Mouse (Mus musculus): ENCODE results near the gene Ptpn13. TPM values are rescaled to one million over a fixed set of nuclear protein-coding genes. Genes with fewer than 3 reads are reported as not detected.

The Ptpn13 gene
- polyA plus RNA-seq, 1 experiment from 2014 or later = 10.8 TPM

- ATAC-seq (ENCODE audit: low FRiP score, low read depth) = no peak
- H3K9ac ChIP-seq = no peak overlapping the region
- H3K4me1 ChIP-seq = peaks cover 9% of the 10 kb centered on the region
- peaks cover 4% of the 10 kb centered on the region; the same call in 1 of the 2 replicates for H3K36me3 ChIP-seq
- H3K27me3 ChIP-seq = no peaks in the 10 kb centered on the region
- H3K4me2 ChIP-seq (replicated peaks) = no peak overlapping the region
- H3K4me3 ChIP-seq = no peak overlapping the region
- 93% methylated on average over 6 of the region's 6 CpGs for WGBS
- H3K9me3 ChIP-seq = no peaks in the 10 kb centered on the region
- H3K27ac ChIP-seq = no peak overlapping the region
These were observed 76.8 kb downstream of the Ptpn13 start for GRCm38 (mm10) chr5:103501839-103502238.

GRCm38 (mm10) chr5:103513162-103513561 lies 88.2 kb downstream of the Ptpn13 start:
- Histone ChIP-seq H3K4me2 (replicated peaks) (no peak overlapping the region), H3K9ac (no peak overlapping the region), H3K9me3 (peaks cover 4% of the 10 kb centered on the region; the same call in 1 of the 2 replicates), H3K27me3 (no peaks in the 10 kb centered on the region), H3K36me3 (peaks cover 4% of the 10 kb centered on the region; the same call in 1 of the 2 replicates), H3K27ac (no peak overlapping the region), H3K4me3 (no peak overlapping the region), H3K4me1 (peaks cover 3% of the 10 kb centered on the region; the same call in 1 of the 2 replicates)
- no peak for ATAC-seq (ENCODE audit: low FRiP score, low read depth)
- whole genome bisulfite sequencing = 81% methylated on average over 9 of the region's 9 CpGs

- Histone ChIP-seq H3K9me3 (peaks cover under 1% of the 10 kb centered on the region; the same call in 1 of the 2 replicates), H3K9ac (no peak overlapping the region), H3K4me3 (no peak overlapping the region), H3K4me1 (peaks cover 3% of the 10 kb centered on the region; the same call in 1 of the 2 replicates), H3K27me3 (no peaks in the 10 kb centered on the region), H3K27ac (no peak overlapping the region), H3K36me3 (no peaks in the 10 kb centered on the region), H3K4me2 (replicated peaks) (no peak overlapping the region)
- no peak for ATAC-seq (ENCODE audit: low FRiP score, low read depth)
- WGBS = 93% methylated on average over 7 of the region's 7 CpGs
These were observed 89.4 kb downstream of the Ptpn13 start for GRCm38 (mm10) chr5:103514441-103514840.

- ATAC-seq (ENCODE audit: low FRiP score, low read depth) = no peak
- WGBS = 87% methylated on average over 4 of the region's 4 CpGs
- no peaks in the 10 kb centered on the region for H3K27me3 ChIP-seq
- no peak overlapping the region for H3K4me3 ChIP-seq
- no peak overlapping the region for H3K4me2 ChIP-seq (replicated peaks)
- H3K27ac ChIP-seq = no peak overlapping the region
- H3K4me1 ChIP-seq = peaks cover 10% of the 10 kb centered on the region
- H3K9me3 ChIP-seq = no peaks in the 10 kb centered on the region
- H3K36me3 ChIP-seq = no peaks in the 10 kb centered on the region
- H3K9ac ChIP-seq = no peak overlapping the region
These were observed 90.9 kb downstream of the Ptpn13 start for GRCm38 (mm10) chr5:103515876-103516275.

GRCm38 (mm10) chr5:103516555-103516954 lies 91.6 kb downstream of the Ptpn13 start:
- H3K27me3 ChIP-seq = no peaks in the 10 kb centered on the region
- no peak overlapping the region for H3K27ac ChIP-seq
- no peak overlapping the region for H3K4me3 ChIP-seq
- no peaks in the 10 kb centered on the region for H3K9me3 ChIP-seq
- peaks cover 10% of the 10 kb centered on the region for H3K4me1 ChIP-seq
- H3K4me2 ChIP-seq (replicated peaks) = no peak overlapping the region
- H3K36me3 ChIP-seq = no peaks in the 10 kb centered on the region
- no peak overlapping the region for H3K9ac ChIP-seq
- no peak for ATAC-seq (ENCODE audit: low FRiP score, low read depth)

- no peak overlapping the region for H3K9ac ChIP-seq
- 79% methylated on average over 6 of the region's 6 CpGs for WGBS
- H3K4me3 ChIP-seq = no peak overlapping the region
- peaks cover 10% of the 10 kb centered on the region for H3K4me1 ChIP-seq
- no peaks in the 10 kb centered on the region for H3K36me3 ChIP-seq
- no peak for ATAC-seq (ENCODE audit: low FRiP score, low read depth)
- no peak overlapping the region for H3K27ac ChIP-seq
- H3K4me2 ChIP-seq (replicated peaks) = no peak overlapping the region
- no peaks in the 10 kb centered on the region for H3K27me3 ChIP-seq
- H3K9me3 ChIP-seq = no peaks in the 10 kb centered on the region
These were observed 92.6 kb downstream of the Ptpn13 start for GRCm38 (mm10) chr5:103517641-103518040.

GRCm38 (mm10) chr5:103518797-103519468 lies 93.9 kb downstream of the Ptpn13 start:
- no peaks in the 10 kb centered on the region for H3K27me3 ChIP-seq
- peaks cover 10% of the 10 kb centered on the region for H3K4me1 ChIP-seq
- H3K4me2 ChIP-seq (replicated peaks) = no peak overlapping the region
- H3K9me3 ChIP-seq = no peaks in the 10 kb centered on the region
- ATAC-seq (ENCODE audit: low FRiP score, low read depth) = no peak
- no peak overlapping the region for H3K27ac ChIP-seq
- H3K36me3 ChIP-seq = no peaks in the 10 kb centered on the region; the same call in 1 of the 2 replicates
- H3K4me3 ChIP-seq = no peak overlapping the region
- WGBS = 83% methylated on average over 14 of the region's 14 CpGs
- H3K9ac ChIP-seq = no peak overlapping the region

- no peak overlapping the region for H3K9ac ChIP-seq
- WGBS = 54% methylated on average over 3 of the region's 3 CpGs
- H3K4me1 ChIP-seq = peaks cover 10% of the 10 kb centered on the region
- H3K27me3 ChIP-seq = no peaks in the 10 kb centered on the region
- H3K9me3 ChIP-seq = no peaks in the 10 kb centered on the region
- no peak overlapping the region for H3K4me3 ChIP-seq
- no peak for ATAC-seq (ENCODE audit: low FRiP score, low read depth)
- H3K4me2 ChIP-seq (replicated peaks) = no peak overlapping the region
- no peak overlapping the region for H3K27ac ChIP-seq
- H3K36me3 ChIP-seq = peaks cover 15% of the 10 kb centered on the region
These were observed 97.4 kb downstream of the Ptpn13 start for GRCm38 (mm10) chr5:103522371-103522770.

GRCm38 (mm10) chr5:103526668-103527436 lies 101.9 kb downstream of the Ptpn13 start:
- WGBS = 88% methylated on average over 20 of the region's 20 CpGs
- H3K27ac ChIP-seq = no peak overlapping the region
- no peaks in the 10 kb centered on the region for H3K27me3 ChIP-seq
- H3K36me3 ChIP-seq = peaks cover 39% of the 10 kb centered on the region
- no peak for ATAC-seq (ENCODE audit: low FRiP score, low read depth)
- H3K4me2 ChIP-seq (replicated peaks) = no peak overlapping the region
- H3K9ac ChIP-seq = no peak overlapping the region
- no peaks in the 10 kb centered on the region for H3K4me1 ChIP-seq
- H3K9me3 ChIP-seq = no peaks in the 10 kb centered on the region
- H3K4me3 ChIP-seq = no peak overlapping the region

- Histone ChIP-seq H3K9ac (no peak overlapping the region), H3K4me1 (no peaks in the 10 kb centered on the region), H3K27me3 (no peaks in the 10 kb centered on the region), H3K4me2 (replicated peaks) (no peak overlapping the region), H3K27ac (no peak overlapping the region), H3K4me3 (no peak overlapping the region), H3K9me3 (no peaks in the 10 kb centered on the region), H3K36me3 (peaks cover 39% of the 10 kb centered on the region)
- 71% methylated on average over 6 of the region's 6 CpGs for WGBS
- ATAC-seq (ENCODE audit: low FRiP score, low read depth) = no peak
These were observed 102.4 kb downstream of the Ptpn13 start for GRCm38 (mm10) chr5:103527437-103527718.

- 88% methylated on average over 9 of the region's 9 CpGs for WGBS
- no peaks in the 10 kb centered on the region for H3K4me1 ChIP-seq
- H3K4me3 ChIP-seq = no peak overlapping the region
- no peaks in the 10 kb centered on the region for H3K9me3 ChIP-seq
- no peak for ATAC-seq (ENCODE audit: low FRiP score, low read depth)
- peaks cover 35% of the 10 kb centered on the region for H3K36me3 ChIP-seq
- H3K9ac ChIP-seq = no peak overlapping the region
- H3K27ac ChIP-seq = no peak overlapping the region
- no peaks in the 10 kb centered on the region for H3K27me3 ChIP-seq
- H3K4me2 ChIP-seq (replicated peaks) = no peak overlapping the region
These were observed 105.2 kb downstream of the Ptpn13 start for GRCm38 (mm10) chr5:103530214-103530613.

- H3K27ac ChIP-seq = no peak overlapping the region
- H3K9ac ChIP-seq = no peak overlapping the region
- H3K4me3 ChIP-seq = no peak overlapping the region
- H3K4me2 ChIP-seq (replicated peaks) = no peak overlapping the region
- peaks cover 31% of the 10 kb centered on the region for H3K36me3 ChIP-seq
- ATAC-seq (ENCODE audit: low FRiP score, low read depth) = no peak
- H3K4me1 ChIP-seq = no peaks in the 10 kb centered on the region
- 80% methylated on average over 11 of the region's 11 CpGs for WGBS
- H3K27me3 ChIP-seq = peaks cover 6% of the 10 kb centered on the region
- H3K9me3 ChIP-seq = no peaks in the 10 kb centered on the region
These were observed 107.9 kb downstream of the Ptpn13 start for GRCm38 (mm10) chr5:103532841-103533390.

Data from limb, embryonic 13.5 days (tissue).